Mouse (Mus musculus) layer of hippocampus, postnatal 14 days (tissue): ENCODE data around the gene Strip1. TPM values are rescaled to one million over a fixed set of nuclear protein-coding genes. Genes with fewer than 3 reads are reported as not detected.
"Not testable (repeated sequence)": the region's sequence is repeated elsewhere in the genome, so short reads cannot be mapped to it uniquely, and the experiment has no call there.

Source experiments
- DNase-seq, 2 experiments: peaks; one replicate each; pipeline ENCODE4 v3.0.0; 2021 to 2022; ENCODE audit warnings: low spot score in 2 of 2, mixed read lengths in 1 of 2
- long read RNA-seq, 2 experiments: library from polyadenylated mRNA; stranded (forward); transcript quantifications; one replicate each; pipeline ENCODE4 v2.0.0; 2021
- total RNA-seq, 2 experiments: library from RNA; stranded (reverse); gene quantifications; 2 replicates each; pipeline ENCODE4 v1.2.3; 2021

The Strip1 gene
- total RNA-seq, result 10 to 100 TPM; 76.7 to 77.6 TPM
- long read RNA-seq, experiment 1, transcript Strip1-201 (21 exons, 3,215 nt), result major isoform, 66 of 91 reads
- long read RNA-seq, experiment 1, transcript Strip1-205 (1 exons, 1,550 nt), result minor isoform, 6 of 91 reads
- long read RNA-seq, experiment 1, partial matches to known transcripts, result 10 of 91 reads
- long read RNA-seq, experiment 1, other reads (novel, unspliced or antisense), result 9 of 91 reads
- long read RNA-seq, experiment 2, transcript Strip1-205 (1 exons, 1,550 nt), result minor isoform, 12 of 129 reads
- long read RNA-seq, experiment 2, transcript Strip1-201 (21 exons, 3,215 nt), result major isoform, 98 of 129 reads
- long read RNA-seq, experiment 2, partial matches to known transcripts, result 8 of 129 reads
- long read RNA-seq, experiment 2, other reads (novel, unspliced or antisense), result 11 of 129 reads

GRCm38 (mm10) chr3:107631523-107631958, at the start of gene Strip1:
Gene Strip1, minus strand, starts transcription at chr3:107631694.
- DNase-seq, result peak; percentile 89 to 96

- DNase-seq, result peak in 1 of 2 experiments; percentile 73
These were observed 49.5 kb upstream of the Strip1 start for GRCm38 (mm10) chr3:107680790-107681576.

GRCm38 (mm10) chr3:107671509-107671908, 40.0 kb upstream of the Strip1 start:
- no peak for DNase-seq

- DNase-seq, result no peak
These were observed 39.0 kb upstream of the Strip1 start for GRCm38 (mm10) chr3:107670500-107670899.

- DNase-seq, result no peak
These were observed 37.3 kb upstream of the Strip1 start for GRCm38 (mm10) chr3:107668786-107669185.

- DNase-seq, result no peak
These were observed 35.9 kb upstream of the Strip1 start for GRCm38 (mm10) chr3:107667426-107667825.

- no peak for DNase-seq
These were observed 33.1 kb upstream of the Strip1 start for GRCm38 (mm10) chr3:107664641-107665040.

- no peak for DNase-seq
These were observed 27.5 kb upstream of the Strip1 start for GRCm38 (mm10) chr3:107659000-107659399.

- DNase-seq, result no peak
These were observed 25.4 kb upstream of the Strip1 start for GRCm38 (mm10) chr3:107656888-107657287.

- DNase-seq, result no peak
These were observed 24.7 kb upstream of the Strip1 start for GRCm38 (mm10) chr3:107656151-107656550.

- no peak for DNase-seq
These were observed 24.0 kb upstream of the Strip1 start for GRCm38 (mm10) chr3:107655491-107655890.

GRCm38 (mm10) chr3:107654861-107655260, 23.4 kb upstream of the Strip1 start:
- no peak for DNase-seq

- no peak for DNase-seq
These were observed 21.5 kb upstream of the Strip1 start for GRCm38 (mm10) chr3:107652968-107653367.

GRCm38 (mm10) chr3:107650276-107650675, 18.8 kb upstream of the Strip1 start:
- not testable (repeated sequence) for DNase-seq

- no peak for DNase-seq
These were observed 15.5 kb upstream of the Strip1 start for GRCm38 (mm10) chr3:107646947-107647346.

GRCm38 (mm10) chr3:107637606-107638172, 6.2 kb upstream of the Strip1 start:
- no peak for DNase-seq

- DNase-seq, result no peak
These were observed 4.7 kb upstream of the Strip1 start for GRCm38 (mm10) chr3:107636236-107636635.

GRCm38 (mm10) chr3:107635836-107636235, 4.3 kb upstream of the Strip1 start:
- no peak for DNase-seq

GRCm38 (mm10) chr3:107633906-107634305, 2.4 kb upstream of the Strip1 start:
- no peak for DNase-seq

- no peak for DNase-seq
These were observed 1.3 kb upstream of the Strip1 start for GRCm38 (mm10) chr3:107632786-107633185.

GRCm38 (mm10) chr3:107630682-107631522, 592 bp downstream of the Strip1 start, which contains the start of gene Gm10961:
Gene Gm10961, plus strand, starts transcription at chr3:107631322.
- peak; percentile 40 to 67 for DNase-seq
